Mouse (Mus musculus): ENCODE measurements around the gene Gm19426. TPM values are rescaled to one million over a fixed set of nuclear protein-coding genes. Genes with fewer than 3 reads are reported as not detected.
"Not testable (repeated sequence)": the region's sequence is repeated elsewhere in the genome, so short reads cannot be mapped to it uniquely, and the experiment has no call there.

The Gm19426 gene
- total RNA-seq, 2 experiments from 2014 or later: not detected

DNA sequence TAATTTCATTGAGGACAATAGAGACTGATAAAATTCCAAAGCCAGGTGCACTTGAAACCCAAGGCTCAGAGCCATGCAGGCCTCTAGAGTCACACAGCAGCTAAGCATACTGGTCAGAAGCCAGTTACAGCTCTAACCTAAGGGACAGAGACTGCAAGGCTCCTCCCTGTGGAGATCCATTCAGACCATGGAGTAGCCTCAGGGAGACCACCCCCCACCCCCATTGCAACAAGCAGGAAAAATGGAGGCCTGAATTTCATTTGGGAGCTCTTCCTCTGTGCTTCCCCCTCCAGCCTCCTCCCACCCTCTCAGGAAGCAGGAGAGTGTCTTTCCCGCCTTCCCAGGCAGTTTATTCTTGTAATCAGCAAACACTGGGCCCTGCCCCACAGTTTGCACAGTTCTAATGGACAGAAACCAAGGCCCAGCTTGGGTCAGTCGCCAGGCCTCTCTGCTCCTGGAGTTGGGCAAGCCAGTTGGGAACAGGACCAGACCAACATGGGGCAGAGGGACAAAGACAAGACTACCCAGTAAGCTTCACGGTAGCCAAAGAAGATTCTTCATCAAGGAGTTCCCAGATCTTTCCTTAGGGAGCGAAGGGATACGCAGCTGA is 1.5 kb downstream of the Gm19426 start:
- peak overlapping the region; percentile 86; the same call in 1 of the 2 replicates for H3K27ac ChIP-seq
- peak overlapping the region; percentile 87 for H3K4me3 ChIP-seq
- intact Hi-C loops (cut with DNase I): loop anchor here (5.0 kb wide), 1 partner anchor 55 kb away; the partner anchor contains the start of gene Ube2l6
- TF ChIP-seq CTCF (IDR thresholded peaks at IDR 0.05): no peak
- DNase-seq: peak; percentile 26

DNA sequence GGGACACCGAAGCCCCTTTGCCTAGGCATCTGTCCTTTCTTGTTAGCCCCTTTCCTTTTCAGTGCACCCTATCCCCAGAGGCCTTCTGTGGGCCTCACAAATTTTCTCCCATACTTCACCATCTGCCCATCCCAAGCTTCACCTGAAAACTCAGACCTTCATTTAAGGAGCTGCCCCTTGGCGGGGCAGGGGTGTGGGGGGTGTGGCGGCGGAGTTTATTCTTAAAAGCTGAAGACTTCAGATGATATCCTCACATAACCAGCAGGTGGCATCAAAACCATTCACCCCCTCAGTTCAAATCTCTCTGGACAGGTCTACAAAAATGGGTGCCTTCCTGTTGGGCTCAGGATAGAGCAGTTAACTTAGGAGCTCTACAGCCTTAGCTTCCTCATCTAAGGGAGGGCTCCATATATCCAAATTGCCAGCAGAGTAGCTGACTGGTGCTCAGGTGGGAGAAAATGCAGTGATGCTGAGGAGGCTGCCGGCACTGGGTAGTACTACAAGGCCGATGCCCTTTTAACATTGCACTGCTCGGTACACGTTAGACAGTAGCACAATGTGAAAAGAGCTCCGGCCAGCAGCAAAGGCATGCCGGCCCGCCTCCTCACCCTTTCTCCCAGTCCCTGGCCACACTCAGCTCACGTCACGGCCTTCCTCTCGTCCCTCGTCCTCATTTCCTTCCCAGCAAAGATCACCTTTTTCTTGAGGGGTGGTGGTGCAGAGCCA is 2.7 kb downstream of the Gm19426 start:
- Histone ChIP-seq H3K27ac (no peak overlapping the region), H3K4me3 (no peak overlapping the region)
- TF ChIP-seq CTCF (IDR thresholded peaks at IDR 0.05): peak; percentile 44
- DNase-seq: no peak
- intact Hi-C loops (cut with DNase I): loop anchor here (5.0 kb wide), 1 partner anchor 57 kb away; the partner anchor contains the start of gene Ube2l6

DNA sequence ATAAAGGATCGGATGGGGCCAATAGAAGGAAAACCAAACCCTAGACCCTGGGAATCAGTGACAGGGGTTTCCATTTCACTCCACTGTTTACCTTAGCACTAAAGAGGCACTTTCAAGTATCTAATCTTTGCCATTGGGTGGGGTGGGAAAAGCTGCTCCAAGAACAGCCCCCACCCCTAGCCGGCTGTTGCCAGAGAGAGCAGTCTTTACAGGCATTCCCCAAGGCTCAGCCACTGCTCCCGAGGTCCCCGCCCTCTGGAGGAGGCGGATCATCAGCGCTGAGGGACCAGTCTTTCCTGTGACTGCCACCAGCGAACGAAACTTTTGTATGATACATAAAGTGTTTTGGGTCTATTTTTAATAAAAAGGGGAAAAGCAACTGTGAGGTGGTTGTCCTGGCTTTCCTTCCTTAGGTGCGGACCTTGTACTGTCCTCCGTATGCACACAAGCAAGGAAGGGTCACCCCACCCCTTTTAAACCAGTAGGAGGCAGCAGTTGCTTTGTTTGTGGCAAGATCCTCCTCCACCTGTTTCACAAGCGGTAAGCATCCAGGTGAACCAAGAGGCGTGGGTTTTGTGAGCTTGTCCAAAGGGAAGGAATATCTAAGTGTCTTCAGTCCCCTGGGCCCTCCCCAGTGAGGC is 5.1 kb downstream of the Gm19426 start:
- Histone ChIP-seq H3K27ac (no peak overlapping the region), H3K4me3 (peak overlapping the region; percentile 51)
- intact Hi-C loops (cut with DNase I): no loop called here
- TF ChIP-seq CTCF (IDR thresholded peaks at IDR 0.05): peak; percentile 49
- peak; percentile 32 for DNase-seq

- TF ChIP-seq CTCF (IDR thresholded peaks at IDR 0.05): no peak
- intact Hi-C loops (cut with DNase I): no loop called here
- Histone ChIP-seq H3K4me3 (no peak overlapping the region), H3K27ac (no peak overlapping the region)
- DNase-seq: no peak
These were observed 6.0 kb downstream of the Gm19426 start for GRCm38 (mm10) chr2:84737451-84737925.

- Histone ChIP-seq H3K4me3 (no peak overlapping the region), H3K27ac (no peak overlapping the region)
- TF ChIP-seq CTCF (IDR thresholded peaks at IDR 0.05): no peak
- intact Hi-C loops (cut with DNase I): no loop called here
- DNase-seq: peak; percentile 22
These were observed 6.9 kb downstream of the Gm19426 start for GRCm38 (mm10) chr2:84736312-84737161.

DNA sequence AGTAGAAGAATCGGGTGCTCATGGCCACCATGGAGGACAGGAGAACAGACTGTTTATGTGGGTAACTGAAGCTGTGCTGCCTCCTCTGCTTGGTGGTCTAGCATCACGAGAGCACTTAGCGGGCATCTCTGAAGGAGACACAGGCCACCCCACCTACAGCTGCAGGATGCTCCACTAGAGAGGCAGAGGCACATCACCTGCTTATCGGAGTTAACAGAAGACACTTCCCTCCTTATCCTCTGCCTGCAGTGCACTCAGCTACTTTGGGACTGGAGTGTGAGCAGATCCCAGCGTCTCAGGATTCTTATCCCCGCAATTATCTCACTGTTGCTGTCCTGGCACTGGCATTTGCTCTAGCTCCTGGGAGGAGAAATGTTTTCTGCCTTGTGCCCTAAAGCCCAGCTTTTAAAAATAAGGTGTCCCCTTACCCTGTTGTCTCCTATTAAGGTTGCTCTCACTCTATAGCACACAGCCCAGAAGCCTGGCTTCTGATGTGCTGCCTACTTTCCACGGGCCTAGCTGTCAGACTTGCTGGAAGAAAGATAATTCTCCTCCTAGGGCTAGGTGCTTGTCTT is 8.0 kb downstream of the Gm19426 start:
- no peak overlapping the region for H3K27ac ChIP-seq
- DNase-seq: no peak
- TF ChIP-seq CTCF (IDR thresholded peaks at IDR 0.05): no peak
- no peak overlapping the region for H3K4me3 ChIP-seq
- intact Hi-C loops (cut with DNase I): no loop called here

DNA sequence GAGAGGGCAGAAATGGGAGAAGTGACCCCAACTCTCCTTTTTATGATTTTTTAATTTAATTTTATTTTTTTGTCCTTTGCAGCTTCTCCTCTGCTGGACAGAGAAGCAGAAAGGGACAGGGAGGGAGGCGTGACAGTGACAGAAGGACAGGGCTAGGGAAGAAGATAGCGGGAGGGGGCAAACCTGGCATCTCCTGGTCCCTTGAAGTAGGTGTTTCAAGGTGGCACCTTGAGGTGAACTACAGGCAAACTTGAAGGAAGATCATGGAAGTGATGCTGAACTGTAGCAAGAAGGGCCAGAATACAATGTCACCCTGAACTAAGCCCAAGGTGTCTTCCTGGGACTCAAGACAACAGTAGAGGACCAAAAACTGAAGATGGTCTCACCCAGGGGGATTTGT is 8.5 kb downstream of the Gm19426 start:
- DNase-seq: no peak
- no peak for TF ChIP-seq CTCF (IDR thresholded peaks at IDR 0.05)
- peak overlapping the region; percentile 56 for H3K4me3 ChIP-seq
- no peak overlapping the region for H3K27ac ChIP-seq
- intact Hi-C loops (cut with DNase I): no loop called here

DNA sequence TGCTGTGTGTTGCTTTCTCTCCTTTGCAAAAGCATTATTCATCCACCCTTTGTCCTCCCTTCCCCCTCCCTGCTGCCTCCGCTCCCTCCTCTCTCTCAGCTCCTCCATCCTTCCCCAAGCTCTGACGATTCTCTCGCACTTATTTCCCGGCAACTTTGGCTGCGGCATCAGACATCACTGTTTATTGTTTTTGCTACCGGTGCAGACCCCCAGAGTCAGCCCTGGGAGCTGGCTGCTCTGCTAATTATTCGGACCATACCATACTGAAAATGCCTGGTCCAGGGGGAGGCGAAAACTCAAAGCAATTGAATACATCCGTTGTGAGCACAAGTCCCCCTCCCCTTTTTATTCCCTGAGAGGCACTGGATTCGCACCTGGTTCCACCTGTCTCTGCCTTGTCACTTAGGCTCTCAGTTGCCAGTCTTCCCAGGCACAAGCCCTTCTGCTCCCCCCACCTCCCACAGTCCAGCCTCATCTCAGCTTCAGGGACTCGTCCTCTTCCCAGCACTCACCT is 9.0 kb downstream of the Gm19426 start:
- no peak for DNase-seq
- no peak for TF ChIP-seq CTCF (IDR thresholded peaks at IDR 0.05)
- Histone ChIP-seq H3K27ac (peak overlapping the region; percentile 59), H3K4me3 (peak overlapping the region; percentile 56)
- intact Hi-C loops (cut with DNase I): no loop called here

- intact Hi-C loops (cut with DNase I): no loop called here
- Histone ChIP-seq H3K27ac (peak within 1 kb of the TSS; percentile 59), H3K4me3 (peak within 1 kb of the TSS; percentile 56)
- no peak for TF ChIP-seq CTCF (IDR thresholded peaks at IDR 0.05)
- peak; percentile 64 for DNase-seq
These were observed 9.7 kb downstream of the Gm19426 start, which contains the start of gene Ypel4 for GRCm38 (mm10) chr2:84733579-84734300. TSS of gene Ypel4 (plus strand) at chr2:84734058.

- DNase-seq: no peak
- intact Hi-C loops (cut with DNase I): no loop called here
- no peak overlapping the region for H3K27ac ChIP-seq
- H3K4me3 ChIP-seq: no peak overlapping the region
- no peak for TF ChIP-seq CTCF (IDR thresholded peaks at IDR 0.05)
These were observed 11.1 kb downstream of the Gm19426 start for GRCm38 (mm10) chr2:84732394-84732793.

DNA sequence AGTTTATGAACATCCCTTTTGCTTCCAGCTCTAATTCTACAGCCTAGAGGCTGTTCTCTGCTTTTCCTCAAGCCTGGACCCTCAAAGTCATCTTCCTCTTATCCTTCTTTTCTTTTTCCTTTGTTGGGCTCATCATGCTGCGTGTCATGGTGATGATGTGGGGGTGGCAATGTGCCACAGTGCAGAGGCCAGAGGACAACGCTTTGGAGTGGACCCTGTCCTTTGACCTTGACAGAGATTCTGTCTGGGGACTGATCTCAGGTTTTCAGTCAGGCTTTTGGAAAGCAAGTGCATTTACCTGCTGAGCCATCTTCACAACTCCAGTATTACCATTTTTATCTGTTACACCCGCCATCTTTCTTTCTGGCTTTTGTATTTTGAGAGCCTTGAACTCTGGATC is 12.2 kb downstream of the Gm19426 start:
- DNase-seq: no peak
- Histone ChIP-seq H3K4me3 (no peak overlapping the region), H3K27ac (no peak overlapping the region)
- TF ChIP-seq CTCF (IDR thresholded peaks at IDR 0.05): no peak
- intact Hi-C loops (cut with DNase I): no loop called here

DNA sequence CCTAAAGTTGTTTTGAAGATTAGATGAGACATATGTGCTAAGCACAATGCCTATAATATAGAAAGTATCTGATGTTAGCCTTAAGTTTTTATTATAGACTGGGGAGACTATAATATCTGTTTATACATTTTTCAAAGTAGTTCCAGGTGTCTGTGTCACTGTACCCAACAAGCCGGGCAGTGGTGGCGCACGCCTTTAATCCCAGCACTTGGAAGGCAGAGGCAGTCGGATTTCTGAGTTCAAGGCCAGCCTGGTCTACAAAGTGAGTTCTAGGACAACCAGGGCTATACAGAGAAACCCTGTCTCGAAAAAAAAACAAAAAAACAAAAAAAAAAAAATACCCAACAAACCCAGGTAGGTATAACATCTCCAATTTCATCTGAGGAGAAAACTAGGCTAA is 15.3 kb downstream of the Gm19426 start:
- intact Hi-C loops (cut with DNase I): loop anchor here (10.0 kb wide), 1 partner anchor 307 kb away; the partner anchor contains the start of genes P2rx3 and Ssrp1
- H3K4me3 ChIP-seq: not testable (repeated sequence)

More for the DNA sequence above, 15.3 kb downstream of the Gm19426 start:
- H3K27ac ChIP-seq: peak overlapping the region; percentile 93; the same call in 1 of the 2 replicates
- DNase-seq: not testable (repeated sequence)

Measured in gastrocnemius, adult 2 months (tissue).